Mouse (Mus musculus): ENCODE measurements around the gene Ascl3. TPM values are rescaled to one million over a fixed set of nuclear protein-coding genes. Genes with fewer than 3 reads are reported as not detected.

The Ascl3 gene
- 0.39 and 0.56 TPM in 2 replicates for polyA plus RNA-seq (2015; fragmentation: Nextera tagmentation; extraction: Ambion mirVana)

DNA sequence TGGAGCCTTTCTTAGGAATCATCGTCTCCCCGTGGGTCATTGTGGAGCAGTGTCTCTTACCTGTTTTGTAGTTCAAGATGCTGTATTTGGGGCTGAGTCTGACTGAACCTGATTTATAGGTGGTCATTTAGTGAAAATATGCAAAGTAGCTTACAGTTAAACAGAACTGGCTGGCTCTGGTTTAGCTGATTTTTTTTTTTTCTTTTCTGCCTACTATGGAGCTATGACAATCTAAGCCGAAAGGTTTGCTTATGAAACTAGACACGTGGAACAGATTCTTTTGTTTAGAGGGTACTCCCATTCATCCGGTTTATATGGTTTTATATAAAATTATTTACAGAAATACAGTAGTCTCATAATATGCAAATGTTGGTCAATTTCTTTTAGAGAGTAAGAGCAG lies at the start of gene Ascl3:
TSS of gene Ascl3 (minus strand) at position 101 of the 400 bp plus-strand sequence.
- ATAC-seq (ENCODE audit: low FRiP score, low TSS enrichment) (no peak), DNase-seq (ENCODE audit: low spot score) (no peak)
- Histone ChIP-seq H3K36me3 (ENCODE audit: control insufficient read depth, insufficient read depth, low read length) (peaks cover 5% of the 10 kb centered on the region), H3K4me2 (replicated peaks; ENCODE audit: low read depth) (no peak within 1 kb of the TSS), H3K9ac (ENCODE audit: low read length) (no peak within 1 kb of the TSS), H3K27me3 (ENCODE audit: control insufficient read depth, insufficient read depth, low read length) (no peaks in the 10 kb centered on the region), H3K9me3 (ENCODE audit: control insufficient read depth, low read length) (no peaks in the 10 kb centered on the region), H3K27ac (replicated peaks) (no peak within 1 kb of the TSS), H3K4me3 (ENCODE audit: low read depth, low read length) (no peak within 1 kb of the TSS), H3K4me1 (replicated peaks; ENCODE audit: control insufficient read depth, insufficient read depth) (no peaks in the 10 kb centered on the region)
- WGBS = 73% methylated on average over 5 of the region's 5 CpGs
- TF ChIP-seq EP300 (optimal IDR thresholded peaks at IDR 0.05) = no peak
- no peak for TF ChIP-seq CTCF (IDR thresholded peaks at IDR 0.05; ENCODE audit: low read depth)

DNA sequence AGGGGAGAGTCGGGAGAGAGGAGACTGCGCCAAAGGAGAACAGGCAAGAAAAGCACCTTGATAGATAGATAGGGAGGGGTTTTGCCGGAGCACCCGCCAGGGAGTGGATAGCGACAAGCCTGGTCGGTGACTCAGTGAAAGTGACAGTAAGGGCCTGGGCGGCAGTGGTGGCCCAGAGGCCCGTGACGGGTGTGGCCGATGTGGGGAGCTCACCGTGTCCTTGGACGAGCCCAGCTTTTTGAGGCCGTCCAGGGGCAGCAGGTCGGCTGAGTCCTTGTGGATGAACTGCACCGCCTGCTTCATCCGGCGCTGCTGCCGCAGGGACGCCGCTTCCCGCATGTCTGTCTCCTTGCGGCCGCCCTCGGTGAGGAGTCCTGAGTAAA lies 49.6 kb upstream of the Ascl3 start:
- no peaks in the 10 kb centered on the region for H3K9me3 ChIP-seq (ENCODE audit: control insufficient read depth, low read length)
- peak overlapping the region; percentile 48 for H3K4me3 ChIP-seq (ENCODE audit: low read depth, low read length)
- peak overlapping the region; percentile 45; the same call in 1 of the 2 replicates for H3K9ac ChIP-seq (ENCODE audit: low read length)
- TF ChIP-seq EP300 (optimal IDR thresholded peaks at IDR 0.05) = no peak
- TF ChIP-seq CTCF (IDR thresholded peaks at IDR 0.05; ENCODE audit: low read depth) = no peak
- peak overlapping the region; percentile 94 for H3K4me2 ChIP-seq (replicated peaks; ENCODE audit: low read depth)
- DNase-seq (ENCODE audit: low spot score) = no peak
- H3K4me1 ChIP-seq (replicated peaks; ENCODE audit: control insufficient read depth, insufficient read depth) = peaks cover 5% of the 10 kb centered on the region; the same call in 1 of the 2 replicates
- no peaks in the 10 kb centered on the region; the same call in 1 of the 2 replicates for H3K27me3 ChIP-seq (ENCODE audit: control insufficient read depth, insufficient read depth, low read length)
- peak; percentile 79 for ATAC-seq (ENCODE audit: low FRiP score, low TSS enrichment)
- H3K27ac ChIP-seq (replicated peaks) = no peak overlapping the region
- H3K36me3 ChIP-seq (ENCODE audit: control insufficient read depth, insufficient read depth, low read length) = no peaks in the 10 kb centered on the region
- under 1% methylated on average over 22 of the region's 24 CpGs for WGBS

DNA sequence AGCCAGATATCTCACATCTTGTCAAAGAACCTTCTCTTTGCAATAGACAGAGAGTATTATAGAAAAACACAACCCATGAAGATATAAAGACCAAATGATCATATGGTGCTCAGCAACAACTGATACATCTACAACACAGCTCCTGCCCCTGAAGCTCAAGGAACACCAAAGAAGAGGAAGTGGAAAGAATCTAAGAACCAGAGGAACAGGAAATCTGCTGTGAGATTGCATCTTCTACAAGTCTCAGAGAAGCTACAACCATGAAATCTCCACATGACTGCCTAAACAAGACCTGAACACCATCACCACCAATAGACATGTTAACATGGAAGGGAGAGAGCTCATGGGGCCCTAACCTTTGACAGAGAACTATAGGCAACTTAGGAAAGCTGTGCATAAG lies 40.7 kb upstream of the Ascl3 start:
- Histone ChIP-seq H3K9ac (ENCODE audit: low read length) (no peak overlapping the region), H3K4me2 (replicated peaks; ENCODE audit: low read depth) (no peak overlapping the region), H3K9me3 (ENCODE audit: control insufficient read depth, low read length) (no peaks in the 10 kb centered on the region), H3K36me3 (ENCODE audit: control insufficient read depth, insufficient read depth, low read length) (no peaks in the 10 kb centered on the region), H3K27me3 (ENCODE audit: control insufficient read depth, insufficient read depth, low read length) (no peaks in the 10 kb centered on the region), H3K4me1 (replicated peaks; ENCODE audit: control insufficient read depth, insufficient read depth) (no peaks in the 10 kb centered on the region), H3K4me3 (ENCODE audit: low read depth, low read length) (no peak overlapping the region), H3K27ac (replicated peaks) (no peak overlapping the region)
- DNase-seq (ENCODE audit: low spot score) (no peak), ATAC-seq (ENCODE audit: low FRiP score, low TSS enrichment) (no peak)
- no peak for TF ChIP-seq EP300 (optimal IDR thresholded peaks at IDR 0.05)
- TF ChIP-seq CTCF (IDR thresholded peaks at IDR 0.05; ENCODE audit: low read depth) = no peak

DNA sequence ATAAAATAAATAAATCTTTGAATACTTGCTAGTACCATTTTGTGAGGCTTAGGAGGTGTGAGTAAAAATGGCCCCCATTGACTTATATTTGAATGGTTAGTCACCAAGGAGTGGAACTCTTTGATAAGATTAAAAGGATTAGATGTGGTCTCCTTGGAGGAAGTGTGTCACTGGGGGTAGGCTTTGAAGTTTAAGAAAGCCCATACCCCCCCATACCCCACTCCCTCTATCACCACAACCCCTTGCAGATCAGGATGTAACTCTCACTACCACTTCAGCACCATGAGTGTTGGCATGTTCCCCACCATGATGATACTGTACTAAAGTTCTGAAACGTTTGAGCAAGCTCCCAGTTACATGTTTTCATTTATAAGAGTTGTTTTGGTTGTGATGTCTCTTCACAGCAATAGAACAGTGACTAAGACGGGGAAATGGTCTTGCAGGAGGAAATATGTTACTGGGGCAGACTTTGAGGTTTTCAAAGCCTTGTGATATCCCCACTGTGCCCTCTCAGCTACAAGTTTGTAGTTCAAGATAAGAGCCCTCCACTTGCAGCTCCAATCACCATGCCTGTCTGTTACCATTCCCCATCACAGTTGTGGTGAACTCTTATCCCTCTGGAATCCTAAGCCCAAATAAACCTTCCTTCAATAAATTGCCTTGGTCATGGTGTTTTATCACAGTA lies 37.3 kb upstream of the Ascl3 start:
- WGBS = 46% methylated on average over 2 of the region's 2 CpGs
- no peak overlapping the region for H3K4me3 ChIP-seq (ENCODE audit: low read depth, low read length)
- no peak overlapping the region for H3K9ac ChIP-seq (ENCODE audit: low read length)
- H3K27me3 ChIP-seq (ENCODE audit: control insufficient read depth, insufficient read depth, low read length) = no peaks in the 10 kb centered on the region
- H3K9me3 ChIP-seq (ENCODE audit: control insufficient read depth, low read length) = no peaks in the 10 kb centered on the region
- no peak for TF ChIP-seq CTCF (IDR thresholded peaks at IDR 0.05; ENCODE audit: low read depth)
- TF ChIP-seq EP300 (optimal IDR thresholded peaks at IDR 0.05) = no peak
- no peaks in the 10 kb centered on the region for H3K4me1 ChIP-seq (replicated peaks; ENCODE audit: control insufficient read depth, insufficient read depth)
- H3K27ac ChIP-seq (replicated peaks) = no peak overlapping the region
- no peak overlapping the region for H3K4me2 ChIP-seq (replicated peaks; ENCODE audit: low read depth)
- ATAC-seq (ENCODE audit: low FRiP score, low TSS enrichment) (no peak), DNase-seq (ENCODE audit: low spot score) (no peak)
- no peaks in the 10 kb centered on the region for H3K36me3 ChIP-seq (ENCODE audit: control insufficient read depth, insufficient read depth, low read length)

DNA sequence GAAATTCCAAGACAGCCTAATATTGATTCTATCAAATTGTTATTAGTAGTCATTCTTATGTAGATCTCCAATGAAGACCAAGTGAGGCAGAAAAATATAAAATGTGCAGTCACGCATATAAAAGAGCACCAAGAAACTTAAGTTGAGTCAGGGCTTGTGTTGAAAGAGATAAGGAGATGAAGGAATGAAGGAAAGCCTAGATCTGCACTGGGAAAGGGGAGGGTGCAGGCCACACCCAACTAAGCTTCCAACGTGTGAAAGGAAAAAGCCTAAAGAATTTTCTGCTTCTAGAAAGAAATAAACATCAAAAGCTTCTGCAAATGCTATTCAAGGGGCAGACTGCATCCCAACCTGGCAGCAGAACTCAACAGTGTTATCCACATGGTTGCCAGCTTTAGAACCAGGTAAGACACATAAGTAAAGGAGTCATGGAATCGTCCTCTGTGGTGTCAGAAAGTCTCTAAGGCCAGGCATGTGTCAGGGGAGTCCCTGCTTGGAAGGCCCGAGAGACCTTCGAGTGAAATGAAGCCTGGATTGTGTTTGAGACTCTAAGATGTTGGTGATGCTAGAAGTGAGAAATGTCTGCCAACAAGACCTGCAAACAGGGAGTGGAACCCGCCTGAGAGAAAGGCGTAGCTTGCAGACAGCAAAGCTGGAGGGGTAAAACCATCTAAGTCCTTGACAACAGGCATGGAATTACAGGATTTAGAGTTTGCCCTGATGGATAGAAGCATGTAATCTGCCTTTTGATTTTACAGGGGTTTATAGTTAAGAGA lies 36.2 kb upstream of the Ascl3 start:
- Histone ChIP-seq H3K4me1 (replicated peaks; ENCODE audit: control insufficient read depth, insufficient read depth) (no peaks in the 10 kb centered on the region), H3K4me2 (replicated peaks; ENCODE audit: low read depth) (no peak overlapping the region), H3K27me3 (ENCODE audit: control insufficient read depth, insufficient read depth, low read length) (no peaks in the 10 kb centered on the region), H3K9ac (ENCODE audit: low read length) (no peak overlapping the region), H3K4me3 (ENCODE audit: low read depth, low read length) (no peak overlapping the region), H3K27ac (replicated peaks) (no peak overlapping the region), H3K9me3 (ENCODE audit: control insufficient read depth, low read length) (no peaks in the 10 kb centered on the region), H3K36me3 (ENCODE audit: control insufficient read depth, insufficient read depth, low read length) (no peaks in the 10 kb centered on the region)
- no peak for DNase-seq (ENCODE audit: low spot score)
- 72% methylated on average over 7 of the region's 7 CpGs for whole genome bisulfite sequencing
- TF ChIP-seq CTCF (IDR thresholded peaks at IDR 0.05; ENCODE audit: low read depth) = no peak
- TF ChIP-seq EP300 (optimal IDR thresholded peaks at IDR 0.05) = no peak
- no peak for ATAC-seq (ENCODE audit: low FRiP score, low TSS enrichment)

DNA sequence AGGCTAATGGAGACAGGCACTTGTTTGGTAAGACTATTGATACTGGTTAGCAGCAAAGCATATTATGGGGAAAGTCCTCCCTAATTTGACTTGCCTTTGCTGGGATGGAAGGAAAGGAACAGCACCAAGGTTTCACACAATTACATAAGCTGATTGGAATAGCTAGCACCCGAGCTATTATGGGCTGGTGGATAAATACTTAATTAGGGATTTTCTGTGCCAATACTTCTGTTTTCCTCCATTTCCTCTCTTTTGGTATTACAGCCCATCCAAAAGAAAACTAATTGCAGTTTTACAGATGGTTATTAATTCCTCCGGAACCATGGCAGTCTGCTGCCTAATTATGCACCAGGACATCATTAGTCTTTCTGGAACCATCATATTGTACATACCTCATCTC lies 32.5 kb upstream of the Ascl3 start:
- WGBS = 73% methylated on average over 2 of the region's 2 CpGs
- Histone ChIP-seq H3K9me3 (ENCODE audit: control insufficient read depth, low read length) (no peaks in the 10 kb centered on the region), H3K27ac (replicated peaks) (no peak overlapping the region), H3K27me3 (ENCODE audit: control insufficient read depth, insufficient read depth, low read length) (no peaks in the 10 kb centered on the region), H3K4me1 (replicated peaks; ENCODE audit: control insufficient read depth, insufficient read depth) (no peaks in the 10 kb centered on the region), H3K9ac (ENCODE audit: low read length) (no peak overlapping the region), H3K4me2 (replicated peaks; ENCODE audit: low read depth) (no peak overlapping the region), H3K4me3 (ENCODE audit: low read depth, low read length) (no peak overlapping the region), H3K36me3 (ENCODE audit: control insufficient read depth, insufficient read depth, low read length) (no peaks in the 10 kb centered on the region)
- ATAC-seq (ENCODE audit: low FRiP score, low TSS enrichment) = no peak
- no peak for DNase-seq (ENCODE audit: low spot score)
- TF ChIP-seq CTCF (IDR thresholded peaks at IDR 0.05; ENCODE audit: low read depth) = no peak
- TF ChIP-seq EP300 (optimal IDR thresholded peaks at IDR 0.05) = no peak

Data from stomach, postnatal 0 days (tissue).